Mouse (Mus musculus) forebrain, embryonic 12.5 days (tissue): Measurements from ENCODE around the gene Cideb. TPM values are rescaled to one million over a fixed set of nuclear protein-coding genes. Genes with fewer than 3 reads are reported as not detected.
A peak's percentile ranks its signal among the peaks of the same experiment; 100 is the strongest.

ENCODE experiments used
- ATAC-seq: fragments of 200-750 bp; cut with Nextera tagmentation; 2 replicates; pipeline ENCODE4 v1.8.0; 2017; ENCODE audit warnings: moderate TSS enrichment; ENCODE audit not compliant: low FRiP score
- H3K27ac ChIP-seq: fragments of 300-500 bp; sonication (generic); 2 replicates; pipeline ENCODE4 v1.5.1; 2016; ENCODE audit warnings: mild to moderate bottlenecking
- H3K27me3 ChIP-seq: fragments of 300-500 bp; sonication (generic); 2 replicates; pipeline ENCODE4 v1.6.1; 2016; ENCODE audit warnings: mild to moderate bottlenecking
- H3K36me3 ChIP-seq: fragments of 300-500 bp; sonication (generic); replicated peaks from 2 replicates; pipeline ENCODE4 v1.6.1; 2016; ENCODE audit warnings: mild to moderate bottlenecking
- H3K4me1 ChIP-seq: fragments of 300-500 bp; sonication (generic); 2 replicates; pipeline ENCODE4 v1.6.1; 2016
- H3K4me2 ChIP-seq: fragments of 300-500 bp; sonication (generic); 2 replicates; pipeline ENCODE4 v1.6.1; 2016; ENCODE audit warnings: mild to moderate bottlenecking, moderate library complexity
- H3K4me3 ChIP-seq: fragments of 300-500 bp; sonication (generic); replicated peaks from 2 replicates; pipeline ENCODE4 v1.5.1; 2016; ENCODE audit warnings: mild to moderate bottlenecking
- H3K9ac ChIP-seq: fragments of 300-500 bp; sonication (generic); 2 replicates; pipeline ENCODE4 v1.6.1; 2016; ENCODE audit warnings: mild to moderate bottlenecking
- H3K9me3 ChIP-seq: fragments of 300-500 bp; sonication (generic); 2 replicates; pipeline ENCODE4 v1.6.1; 2016
- WGBS: fragments of 180-500 bp; shearing (Covaris S2); methylation state at CpG from one replicate; pipeline ENCODE4 v1.1.7; 2016; 5-methylcytosine and 5-hydroxymethylcytosine counted together
- polyA plus RNA-seq: library from polyadenylated mRNA; unstranded; fragments of >200 nt; fragmentation: Nextera tagmentation; extraction: Ambion mirVana; gene quantifications from 2 replicates; pipeline ENCODE4 v1.2.1, GENCODE M21; 2016

Cideb gene
- polyA plus RNA-seq, 1 experiment from 2014 or later = 0.40 TPM

- Histone ChIP-seq H3K27ac (no peak overlapping the region), H3K4me3 (no peak overlapping the region), H3K4me1 (peaks cover 9% of the 10 kb centered on the region), H3K36me3 (peaks cover 27% of the 10 kb centered on the region), H3K27me3 (peaks cover 28% of the 10 kb centered on the region), H3K4me2 (no peak overlapping the region), H3K9ac (no peak overlapping the region), H3K9me3 (no peaks in the 10 kb centered on the region)
- WGBS = 90% methylated on average over 6 of the region's 6 CpGs
- ATAC-seq = no peak
These were observed 42.0 kb downstream of the Cideb start for GRCm38 (mm10) chr14:55716271-55716670.

- no peak overlapping the region for H3K9ac ChIP-seq
- WGBS = 39% methylated on average over 6 of the region's 6 CpGs
These were observed 43.4 kb downstream of the Cideb start for GRCm38 (mm10) chr14:55714893-55715292.

GRCm38 (mm10) chr14:55713729-55714122, 44.5 kb downstream of the Cideb start, which contains the start of gene Tgm1:
Gene Tgm1, minus strand, starts transcription at chr14:55713926.
- peaks cover 28% of the 10 kb centered on the region for H3K27me3 ChIP-seq
- H3K9ac ChIP-seq = no peak within 1 kb of the TSS
- no peak for ATAC-seq
- H3K4me1 ChIP-seq = peaks cover 5% of the 10 kb centered on the region; the same call in 1 of the 2 replicates
- H3K9me3 ChIP-seq = no peaks in the 10 kb centered on the region
- H3K36me3 ChIP-seq = peaks cover 25% of the 10 kb centered on the region
- 24% methylated on average over 4 of the region's 4 CpGs for WGBS
- no peak within 1 kb of the TSS for H3K4me3 ChIP-seq
- no peak within 1 kb of the TSS for H3K27ac ChIP-seq
- peak within 1 kb of the TSS; percentile 26; the same call in 1 of the 2 replicates for H3K4me2 ChIP-seq

More at GRCm38 (mm10) chr14:55714893-55715292, 43.4 kb downstream of the Cideb start:
- no peak overlapping the region for H3K4me2 ChIP-seq
- no peak for ATAC-seq
- H3K4me1 ChIP-seq = peaks cover 5% of the 10 kb centered on the region; the same call in 1 of the 2 replicates
- H3K4me3 ChIP-seq = no peak overlapping the region
- peaks cover 28% of the 10 kb centered on the region for H3K27me3 ChIP-seq
- peaks cover 27% of the 10 kb centered on the region for H3K36me3 ChIP-seq
- H3K27ac ChIP-seq = no peak overlapping the region
- H3K9me3 ChIP-seq = no peaks in the 10 kb centered on the region

GRCm38 (mm10) chr14:55713007-55713728, 45.1 kb downstream of the Cideb start:
- Histone ChIP-seq H3K27me3 (peaks cover 28% of the 10 kb centered on the region), H3K9ac (no peak overlapping the region), H3K36me3 (peaks cover 19% of the 10 kb centered on the region), H3K4me2 (peak overlapping the region; percentile 26; the same call in 1 of the 2 replicates), H3K9me3 (no peaks in the 10 kb centered on the region), H3K4me3 (no peak overlapping the region), H3K27ac (no peak overlapping the region), H3K4me1 (peaks cover 5% of the 10 kb centered on the region; the same call in 1 of the 2 replicates)
- WGBS = 16% methylated on average over 25 of the region's 25 CpGs
- no peak for ATAC-seq

GRCm38 (mm10) chr14:55711786-55712185, 46.5 kb downstream of the Cideb start:
- H3K36me3 ChIP-seq = peaks cover 7% of the 10 kb centered on the region
- H3K4me1 ChIP-seq = peaks cover 5% of the 10 kb centered on the region; the same call in 1 of the 2 replicates
- H3K4me2 ChIP-seq = no peak overlapping the region
- peaks cover 28% of the 10 kb centered on the region for H3K27me3 ChIP-seq
- H3K27ac ChIP-seq = no peak overlapping the region
- no peaks in the 10 kb centered on the region for H3K9me3 ChIP-seq
- H3K9ac ChIP-seq = no peak overlapping the region
- 82% methylated on average over 7 of the region's 7 CpGs for whole genome bisulfite sequencing
- no peak overlapping the region for H3K4me3 ChIP-seq
- ATAC-seq = no peak

GRCm38 (mm10) chr14:55709509-55709908, 48.7 kb downstream of the Cideb start:
- WGBS = 88% methylated on average over 4 of the region's 4 CpGs
- Histone ChIP-seq H3K9ac (no peak overlapping the region), H3K36me3 (no peaks in the 10 kb centered on the region), H3K27me3 (peaks cover 23% of the 10 kb centered on the region), H3K9me3 (no peaks in the 10 kb centered on the region), H3K27ac (no peak overlapping the region), H3K4me2 (no peak overlapping the region), H3K4me3 (no peak overlapping the region), H3K4me1 (peaks cover 5% of the 10 kb centered on the region; the same call in 1 of the 2 replicates)
- ATAC-seq = no peak

GRCm38 (mm10) chr14:55707397-55707796, 50.9 kb downstream of the Cideb start:
- Histone ChIP-seq H3K9me3 (no peaks in the 10 kb centered on the region), H3K27ac (no peak overlapping the region), H3K9ac (no peak overlapping the region), H3K4me3 (no peak overlapping the region), H3K4me2 (no peak overlapping the region), H3K4me1 (no peaks in the 10 kb centered on the region), H3K36me3 (no peaks in the 10 kb centered on the region), H3K27me3 (peaks cover 5% of the 10 kb centered on the region)
- ATAC-seq = no peak
- WGBS = 82% methylated on average over 5 of the region's 5 CpGs

GRCm38 (mm10) chr14:55706051-55706600, 52.1 kb downstream of the Cideb start:
- Histone ChIP-seq H3K4me1 (no peaks in the 10 kb centered on the region), H3K27ac (no peak overlapping the region), H3K4me2 (no peak overlapping the region), H3K9ac (no peak overlapping the region), H3K36me3 (no peaks in the 10 kb centered on the region), H3K4me3 (no peak overlapping the region), H3K9me3 (no peaks in the 10 kb centered on the region), H3K27me3 (no peaks in the 10 kb centered on the region)
- 92% methylated on average over 8 of the region's 8 CpGs for WGBS
- no peak for ATAC-seq

Other genes with a start within 250 kb of the Cideb start
- gene Cpne6, start 248.0 kb downstream of the Cideb start, polyA plus RNA-seq = 0.55 and 0.90 TPM in 2 replicates
- gene Nrl, start 233.5 kb downstream of the Cideb start, polyA plus RNA-seq = not detected in 2 replicates
- 19.0 and 19.8 TPM in 2 replicates for gene Pck2, start 218.2 kb downstream of the Cideb start, polyA plus RNA-seq
- 103 and 105 TPM in 2 replicates for gene Dcaf11, start 198.5 kb downstream of the Cideb start, polyA plus RNA-seq
- gene A730061H03Rik, start 198.1 kb downstream of the Cideb start, polyA plus RNA-seq = 0.64 TPM in 1 of 2 replicates, not detected in the other
- gene Fitm1, start 182.8 kb downstream of the Cideb start, polyA plus RNA-seq = 0.20 TPM in 1 of 2 replicates, not detected in the other
- 117 and 119 TPM in 2 replicates for gene Psme1, start 180.3 kb downstream of the Cideb start, polyA plus RNA-seq
- gene Emc9, start 173.2 kb downstream of the Cideb start, polyA plus RNA-seq = 3.7 and 6.0 TPM in 2 replicates
- 199 and 201 TPM in 2 replicates for gene Psme2, start 167.3 kb downstream of the Cideb start, polyA plus RNA-seq
- 18.2 and 20.8 TPM in 2 replicates for gene Rnf31, start 166.8 kb downstream of the Cideb start, polyA plus RNA-seq
- 9.8 and 10.3 TPM in 2 replicates for gene Irf9, start 154.9 kb downstream of the Cideb start, polyA plus RNA-seq
- gene Rec8, start 140.4 kb downstream of the Cideb start, polyA plus RNA-seq = 7.2 and 8.5 TPM in 2 replicates
- gene Ipo4, start 122.5 kb downstream of the Cideb start, polyA plus RNA-seq = 68.5 and 68.6 TPM in 2 replicates
- 4.0 and 5.6 TPM in 2 replicates for gene Gm49378, start 120.6 kb downstream of the Cideb start, polyA plus RNA-seq
- 68.7 and 73.4 TPM in 2 replicates for gene Tm9sf1, start 114.7 kb downstream of the Cideb start, polyA plus RNA-seq
- 0.65 and 0.68 TPM in 2 replicates for gene Tssk4, start 108.3 kb downstream of the Cideb start, polyA plus RNA-seq
- gene Mdp1, start 98.0 kb downstream of the Cideb start, polyA plus RNA-seq = 60.5 and 64.5 TPM in 2 replicates
- gene Gmpr2, start 86.5 kb downstream of the Cideb start, polyA plus RNA-seq = 59.3 and 63.5 TPM in 2 replicates
- 577 and 583 TPM in 2 replicates for gene Nedd8, start 86.3 kb downstream of the Cideb start, polyA plus RNA-seq
- 61.6 and 68.2 TPM in 2 replicates for gene Tinf2, start 76.6 kb downstream of the Cideb start, polyA plus RNA-seq
- 0.55 and 0.58 TPM in 2 replicates for gene Tgm1, start 44.5 kb downstream of the Cideb start, polyA plus RNA-seq
- 32.1 and 34.0 TPM in 2 replicates for gene Rabggta, start 36.2 kb downstream of the Cideb start, polyA plus RNA-seq
- 68.8 and 74.1 TPM in 2 replicates for gene Dhrs1, start 12.8 kb downstream of the Cideb start, polyA plus RNA-seq
- 47.9 and 52.0 TPM in 2 replicates for gene Nop9, start 12.8 kb downstream of the Cideb start, polyA plus RNA-seq
- 0.20 and 0.41 TPM in 2 replicates for gene Ltb4r2, start 3.0 kb upstream of the Cideb start, polyA plus RNA-seq
- gene Ltb4r1, start 7.5 kb upstream of the Cideb start, polyA plus RNA-seq = 0.13 and 0.19 TPM in 2 replicates
- gene Adcy4, start 25.6 kb upstream of the Cideb start, polyA plus RNA-seq = 5.5 and 6.0 TPM in 2 replicates
- gene Ripk3, start 30.4 kb upstream of the Cideb start, polyA plus RNA-seq = 5.1 and 5.9 TPM in 2 replicates
- gene Nfatc4, start 64.7 kb upstream of the Cideb start, polyA plus RNA-seq = 25.4 and 35.6 TPM in 2 replicates
- gene Nynrin, start 95.6 kb upstream of the Cideb start, polyA plus RNA-seq = 23.9 and 26.9 TPM in 2 replicates
- gene Cbln3, start 125.9 kb upstream of the Cideb start, polyA plus RNA-seq = 0.04 and 0.27 TPM in 2 replicates
- gene Khnyn, start 126.5 kb upstream of the Cideb start, polyA plus RNA-seq = 18.9 and 21.2 TPM in 2 replicates
- 42.6 and 51.0 TPM in 2 replicates for gene Sdr39u1, start 141.8 kb upstream of the Cideb start, polyA plus RNA-seq
- gene Cma1, start 186.2 kb upstream of the Cideb start, polyA plus RNA-seq = not detected in 2 replicates
- not detected in 2 replicates for gene Cma2, start 192.5 kb upstream of the Cideb start, polyA plus RNA-seq